Mouse (Mus musculus) lung, embryonic 15.5 days (tissue): ENCODE results near the gene Sf3a3. TPM values are rescaled to one million over a fixed set of nuclear protein-coding genes. Genes with fewer than 3 reads are reported as not detected.
"Not testable (repeated sequence)": the region's sequence is repeated elsewhere in the genome, so short reads cannot be mapped to it uniquely, and the experiment has no call there.

Experiments
- ATAC-seq: fragments of 200-750 bp; cut with Nextera tagmentation; 2 replicates; pipeline ENCODE4 v1.8.0; 2017; ENCODE audit warnings: moderate number of reproducible peaks, borderline replicate concordance; ENCODE audit not compliant: low FRiP score, low TSS enrichment; ENCODE audit errors: extremely low read depth
- H3K27ac ChIP-seq: fragments of 300-500 bp; sonication (generic); 2 replicates; pipeline ENCODE4 v1.5.1; 2015; ENCODE audit warnings: moderate library complexity, mild to moderate bottlenecking, inconsistent platforms
- H3K27me3 ChIP-seq: fragments of 300-500 bp; sonication (generic); 2 replicates; pipeline ENCODE4 v1.6.1; 2015; ENCODE audit warnings: inconsistent platforms
- H3K36me3 ChIP-seq: fragments of 300-500 bp; sonication (generic); 2 replicates; pipeline ENCODE4 v1.6.1; 2015; ENCODE audit warnings: inconsistent platforms
- H3K4me1 ChIP-seq: fragments of 300-500 bp; sonication (generic); 2 replicates; pipeline ENCODE4 v1.6.1; 2015; ENCODE audit warnings: inconsistent platforms
- H3K4me2 ChIP-seq: fragments of 300-500 bp; sonication (generic); 2 replicates; pipeline ENCODE4 v1.6.1; 2015; ENCODE audit warnings: inconsistent platforms, mild to moderate bottlenecking, moderate library complexity
- H3K4me3 ChIP-seq: fragments of 300-500 bp; sonication (generic); 2 replicates; pipeline ENCODE4 v1.5.1; 2015; ENCODE audit warnings: mild to moderate bottlenecking, inconsistent platforms
- H3K9ac ChIP-seq: fragments of 300-500 bp; sonication (generic); 2 replicates; pipeline ENCODE4 v1.6.1; 2015; ENCODE audit warnings: inconsistent platforms
- H3K9me3 ChIP-seq: fragments of 300-500 bp; sonication (generic); 2 replicates; pipeline ENCODE4 v1.6.1; 2016; ENCODE audit warnings: inconsistent platforms
- WGBS: fragments of 180-500 bp; shearing (Covaris S2); methylation state at CpG from one replicate; pipeline ENCODE4 v1.1.7; 2015; 5-methylcytosine and 5-hydroxymethylcytosine counted together
- polyA plus RNA-seq: library from polyadenylated mRNA; unstranded; fragments of >200 nt; fragmentation: Nextera tagmentation; extraction: Ambion mirVana; gene quantifications from 2 replicates; pipeline ENCODE4 v1.2.1, GENCODE M21; 2015

Gene Sf3a3
- polyA plus RNA-seq, 1 experiment from 2014 or later, result 148 TPM

GRCm38 (mm10) chr4:124701916-124702315 is 12.7 kb upstream of the Sf3a3 start:
- H3K9ac ChIP-seq, result 0 out of 2 replicates have a peak overlapping the region, but pooled peaks have one; percentile 92
- peaks cover under 1% of the 10 kb centered on the region; the same call in 1 of the 2 replicates for H3K36me3 ChIP-seq
- peak overlapping the region; percentile 95 for H3K4me2 ChIP-seq
- ATAC-seq, result no peak
- H3K4me1 ChIP-seq, result peaks cover 60% of the 10 kb centered on the region
- peak overlapping the region; percentile 86 for H3K27ac ChIP-seq
- no peaks in the 10 kb centered on the region for H3K9me3 ChIP-seq
- H3K27me3 ChIP-seq, result peaks cover 10% of the 10 kb centered on the region
- 58% methylated on average over 3 of the region's 5 CpGs for WGBS
- peak overlapping the region; percentile 84 for H3K4me3 ChIP-seq

- no peak for ATAC-seq
- H3K9me3 ChIP-seq, result no peaks in the 10 kb centered on the region
Measured at GRCm38 (mm10) chr4:124703406-124703805, 11.2 kb upstream of the Sf3a3 start.

DNA sequence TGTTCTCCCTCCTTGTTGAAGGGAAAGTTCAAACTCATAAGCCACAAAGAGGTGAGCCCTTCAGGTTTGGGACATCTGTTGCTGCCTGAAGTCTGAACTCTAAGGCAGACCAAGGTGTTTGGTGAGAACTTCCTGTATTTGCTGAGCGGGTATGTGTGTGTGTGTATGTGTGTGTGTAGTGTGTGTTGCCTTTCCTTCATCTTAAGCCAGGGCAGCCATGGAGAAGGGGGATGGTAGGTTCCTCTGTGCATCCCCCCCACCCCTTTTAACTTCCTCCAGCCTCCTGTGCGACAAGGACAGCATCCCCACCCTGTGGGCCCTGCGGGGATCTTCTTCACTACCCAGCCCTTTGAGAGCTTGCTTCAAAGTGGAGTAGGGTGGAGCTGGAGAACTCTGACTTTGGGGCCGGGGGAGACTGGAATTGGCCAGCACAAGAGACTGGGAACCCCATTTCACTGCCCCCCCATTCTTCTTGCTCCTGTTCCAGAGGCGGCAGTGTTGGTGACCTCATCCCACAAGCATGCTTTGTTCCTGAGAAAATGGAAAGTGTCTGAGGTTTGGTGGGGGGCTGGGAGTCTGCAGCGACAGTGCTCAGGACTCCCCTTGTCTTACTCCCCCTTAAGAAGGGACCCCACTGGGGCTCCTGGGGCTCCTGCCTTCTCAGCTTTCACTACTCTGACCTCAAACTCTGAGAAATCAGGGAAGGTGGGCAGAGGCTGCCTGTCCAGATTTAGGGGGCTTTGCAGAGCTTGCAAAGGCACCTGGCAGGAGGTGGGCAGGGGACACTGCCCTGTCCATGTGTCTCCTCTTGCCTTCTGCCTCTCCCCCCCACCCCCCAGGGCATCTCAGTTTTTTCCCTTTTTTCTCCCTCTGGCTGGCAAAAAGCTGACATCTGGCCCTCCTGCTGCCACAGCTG is 10.4 kb upstream of the Sf3a3 start:
- Histone ChIP-seq H3K4me2 (peak overlapping the region; percentile 46), H3K4me1 (peaks cover 75% of the 10 kb centered on the region), H3K27ac (peak overlapping the region; percentile 94), H3K4me3 (0 out of 2 replicates have a peak overlapping the region, but pooled peaks have one; percentile 7), H3K9me3 (no peaks in the 10 kb centered on the region), H3K9ac (peak overlapping the region; percentile 13; the same call in 1 of the 2 replicates), H3K36me3 (peaks cover 6% of the 10 kb centered on the region; the same call in 1 of the 2 replicates), H3K27me3 (peaks cover under 1% of the 10 kb centered on the region; the same call in 1 of the 2 replicates)
- 9% methylated on average over 6 of the region's 6 CpGs for WGBS
- ATAC-seq, result no peak

More at GRCm38 (mm10) chr4:124703406-124703805, 11.2 kb upstream of the Sf3a3 start:
- Histone ChIP-seq H3K27ac (peak overlapping the region; percentile 94), H3K27me3 (peaks cover 8% of the 10 kb centered on the region), H3K9ac (peak overlapping the region; percentile 13; the same call in 1 of the 2 replicates), H3K4me3 (0 out of 2 replicates have a peak overlapping the region, but pooled peaks have one; percentile 7), H3K4me2 (peak overlapping the region; percentile 46), H3K4me1 (peaks cover 69% of the 10 kb centered on the region), H3K36me3 (peaks cover 6% of the 10 kb centered on the region; the same call in 1 of the 2 replicates)
- WGBS, result 13% methylated on average over 2 of the region's 2 CpGs

GRCm38 (mm10) chr4:124704797-124705474 is 9.6 kb upstream of the Sf3a3 start:
- no peaks in the 10 kb centered on the region for H3K27me3 ChIP-seq
- peaks cover 80% of the 10 kb centered on the region for H3K4me1 ChIP-seq
- no peaks in the 10 kb centered on the region for H3K9me3 ChIP-seq
- peak overlapping the region; percentile 46 for H3K4me2 ChIP-seq
- peak; percentile 17; the same call in 1 of the 2 replicates for ATAC-seq
- no peak overlapping the region for H3K9ac ChIP-seq
- H3K4me3 ChIP-seq, result no peak overlapping the region
- H3K36me3 ChIP-seq, result peaks cover 6% of the 10 kb centered on the region; the same call in 1 of the 2 replicates
- peak overlapping the region; percentile 94 for H3K27ac ChIP-seq
- WGBS, result 4% methylated on average over 11 of the region's 11 CpGs

DNA sequence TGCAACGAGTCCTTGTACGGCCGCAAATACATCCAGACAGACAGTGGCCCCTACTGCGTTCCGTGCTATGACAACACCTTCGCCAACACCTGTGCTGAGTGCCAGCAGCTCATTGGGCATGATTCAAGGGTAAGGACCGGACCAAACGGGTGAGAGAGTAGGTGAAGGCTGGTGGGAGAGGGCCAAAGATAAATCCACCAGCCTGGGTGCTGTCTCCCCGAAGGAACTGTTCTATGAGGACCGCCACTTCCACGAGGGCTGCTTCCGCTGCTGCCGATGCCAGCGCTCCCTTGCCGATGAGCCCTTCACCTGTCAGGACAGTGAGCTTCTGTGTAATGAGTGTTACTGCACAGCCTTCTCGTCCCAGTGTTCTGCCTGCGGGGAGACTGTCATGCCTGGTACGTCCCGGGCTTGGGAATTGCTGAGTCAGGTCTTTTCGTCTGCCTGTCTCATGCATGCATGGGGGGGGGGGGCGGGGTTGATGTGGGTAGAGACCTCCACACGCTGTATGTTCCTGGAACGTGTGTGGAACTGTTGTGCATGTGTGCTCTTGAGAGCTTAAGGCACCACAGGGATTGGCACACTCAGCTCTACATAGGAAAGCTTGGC is 8.8 kb upstream of the Sf3a3 start:
- H3K9me3 ChIP-seq, result no peaks in the 10 kb centered on the region
- 0 out of 2 replicates have a peak overlapping the region, but pooled peaks have one; percentile 46 for H3K4me2 ChIP-seq
- no peaks in the 10 kb centered on the region for H3K27me3 ChIP-seq
- peaks cover 6% of the 10 kb centered on the region; the same call in 1 of the 2 replicates for H3K36me3 ChIP-seq
- no peak overlapping the region for H3K4me3 ChIP-seq
- H3K4me1 ChIP-seq, result peaks cover 82% of the 10 kb centered on the region
- H3K9ac ChIP-seq, result no peak overlapping the region
- 77% methylated on average over 23 of the region's 23 CpGs for WGBS
- H3K27ac ChIP-seq, result peak overlapping the region; percentile 94
- ATAC-seq, result no peak

GRCm38 (mm10) chr4:124707381-124708199 is 7.0 kb upstream of the Sf3a3 start:
- not testable (repeated sequence) for H3K27me3 ChIP-seq, H3K4me3 ChIP-seq, ATAC-seq, H3K9ac ChIP-seq, H3K4me2 ChIP-seq, H3K9me3 ChIP-seq, H3K36me3 ChIP-seq
- 86% methylated on average over 25 of the region's 25 CpGs for WGBS
- Histone ChIP-seq H3K4me1 (peaks cover 66% of the 10 kb centered on the region), H3K27ac (peak overlapping the region; percentile 97)

GRCm38 (mm10) chr4:124708200-124708517 is 6.4 kb upstream of the Sf3a3 start:
- peak overlapping the region; percentile 40; the same call in 1 of the 2 replicates for H3K4me3 ChIP-seq
- ATAC-seq, H3K9me3 ChIP-seq, H3K27me3 ChIP-seq, H3K9ac ChIP-seq, H3K36me3 ChIP-seq: not testable (repeated sequence)
- H3K4me1 ChIP-seq, result peaks cover 63% of the 10 kb centered on the region
- H3K4me2 ChIP-seq, result peak overlapping the region; percentile 67
- peak overlapping the region; percentile 97 for H3K27ac ChIP-seq
- 0% methylated on average over 1 of the region's 1 CpGs for WGBS

DNA sequence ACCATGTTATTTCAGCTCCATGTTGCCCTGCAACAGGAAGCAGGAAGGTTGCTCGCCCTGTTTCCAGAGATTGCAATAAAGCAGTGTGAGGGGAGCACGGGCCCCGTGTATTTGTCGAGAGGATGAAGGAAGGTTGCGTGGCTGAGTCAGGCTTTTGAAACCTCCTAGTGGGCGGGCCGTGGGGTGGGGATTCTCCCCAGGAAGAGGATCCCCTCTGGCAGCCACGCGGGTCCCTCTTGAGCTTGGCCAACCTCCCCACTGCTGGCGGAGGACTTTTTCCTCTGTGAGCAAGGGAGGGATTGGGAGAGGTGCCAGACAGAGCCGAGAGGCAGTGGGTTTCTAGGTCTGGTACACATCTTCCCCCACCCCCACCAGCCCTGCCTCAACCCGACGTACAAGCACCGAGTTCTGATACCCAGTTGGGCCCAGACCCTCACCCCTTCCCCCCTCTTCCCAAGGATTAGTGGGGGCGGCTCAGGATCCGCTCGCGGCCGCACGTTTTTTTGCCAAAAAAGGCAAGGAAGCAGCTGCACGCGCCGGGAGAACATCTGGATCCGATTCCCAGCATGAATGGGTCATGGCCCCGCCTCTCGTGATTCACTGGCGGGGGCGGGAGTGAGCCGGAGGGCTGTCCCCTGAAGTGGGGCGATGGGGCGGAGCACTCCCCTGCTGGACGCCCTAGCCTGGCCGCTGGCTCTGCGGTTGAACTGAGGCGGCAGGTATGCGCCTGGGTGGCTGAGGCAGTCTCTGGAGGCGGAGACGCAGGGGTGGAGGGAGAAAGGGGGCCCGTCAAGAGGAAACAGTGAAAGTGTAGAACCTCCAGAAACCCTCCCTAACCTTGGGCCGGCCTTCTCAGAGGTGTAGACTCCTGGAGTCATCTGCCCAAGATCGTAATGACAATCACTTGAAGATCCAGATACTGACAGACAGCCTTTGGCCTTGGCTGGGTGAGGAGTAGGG is 5.8 kb upstream of the Sf3a3 start:
- Histone ChIP-seq H3K4me3 (peak overlapping the region; percentile 40), H3K27ac (peak overlapping the region; percentile 97), H3K4me1 (peaks cover 57% of the 10 kb centered on the region), H3K36me3 (peaks cover 6% of the 10 kb centered on the region; the same call in 1 of the 2 replicates), H3K9me3 (no peaks in the 10 kb centered on the region), H3K27me3 (no peaks in the 10 kb centered on the region), H3K4me2 (peak overlapping the region; percentile 67), H3K9ac (peak overlapping the region; percentile 32)
- under 1% methylated on average over 40 of the region's 41 CpGs for WGBS
- peak; percentile 91 for ATAC-seq

DNA sequence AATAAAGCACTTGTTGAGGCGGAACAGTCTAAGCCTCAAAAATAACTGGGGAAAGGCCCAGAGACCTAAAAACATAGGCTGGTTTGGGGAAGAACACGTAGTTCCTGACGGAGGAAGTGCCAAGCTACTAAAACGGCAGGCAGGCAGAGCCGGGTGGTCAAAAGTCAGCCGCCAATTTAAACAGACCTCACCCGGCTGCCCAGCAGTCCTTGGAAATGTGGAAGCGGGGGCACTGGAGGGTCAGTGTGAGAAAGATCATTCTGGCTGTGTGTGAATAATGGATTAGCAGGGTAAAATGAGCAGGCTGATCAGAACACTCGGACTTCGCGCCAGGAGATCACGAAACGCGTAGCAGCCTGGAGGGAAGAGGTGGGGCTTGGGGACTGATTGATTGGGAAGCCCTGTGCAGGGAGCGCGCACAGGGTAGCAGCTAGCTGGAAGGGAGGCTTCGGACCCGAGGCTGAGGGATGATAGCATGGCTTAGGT is 4.6 kb upstream of the Sf3a3 start:
- Histone ChIP-seq H3K4me1 (peaks cover 45% of the 10 kb centered on the region), H3K4me2 (peak overlapping the region; percentile 67), H3K9me3 (no peaks in the 10 kb centered on the region), H3K9ac (no peak overlapping the region), H3K4me3 (peak overlapping the region; percentile 18), H3K36me3 (peaks cover 6% of the 10 kb centered on the region; the same call in 1 of the 2 replicates), H3K27me3 (no peaks in the 10 kb centered on the region), H3K27ac (peak overlapping the region; percentile 97)
- WGBS, result 3% methylated on average over 18 of the region's 18 CpGs
- no peak for ATAC-seq
